Comparison of ENCODE assay signal across 8 mouse cellular contexts in the genomic region with DNA sequence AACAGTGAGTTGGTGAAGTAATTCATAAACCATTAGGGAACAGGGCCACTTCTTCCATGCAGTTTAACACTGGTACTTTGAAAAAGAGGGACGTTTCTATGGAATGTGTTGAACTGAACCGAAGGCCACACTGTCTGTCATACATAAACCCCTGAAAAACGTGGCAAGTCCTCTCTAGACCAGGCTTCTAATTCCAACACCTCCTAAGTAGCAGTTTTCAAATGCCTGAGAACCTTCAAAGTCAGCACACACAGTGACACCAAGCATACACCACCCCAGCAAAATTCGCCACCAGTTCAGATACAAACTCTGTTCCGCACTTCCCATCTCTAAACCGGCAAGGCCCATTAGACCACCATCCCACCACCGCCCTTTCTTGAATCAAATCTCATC. TPM values are rescaled to one million over a fixed set of nuclear protein-coding genes. Genes with fewer than 3 reads are reported as not detected.
DNase-seq lines count a peak whose midpoint lies in the region; ATAC-seq lines count a peak whose summit lies in the region.
"Had no signal": no experiment of that assay in that cellular context is flagged by ENCODE, and none has a peak within 500 bp of the region (broad histone marks: within the 10 kb centered on the region; RNA-seq: fewer than 3 reads in every experiment).

No protein-coding gene starts in this region.

- WGBS in embryonic facial prominence, embryonic 15.5 days, result 3% methylated on average over 7 of the region's 7 CpGs
- WGBS in limb, embryonic 11.5 days, result 8% methylated on average over 7 of the region's 7 CpGs
- 3% methylated on average over 7 of the region's 7 CpGs for WGBS in stomach, embryonic 14.5 days

- DNase-seq in limb, embryonic 11.5 days (ENCODE audit: low spot score), result no peak
- no peak for DNase-seq in cerebellum, adult 9-10 months
- no peak for DNase-seq in left cerebral cortex, postnatal 4 days

- intact Hi-C loops in left cerebral cortex, postnatal 4 days (cut with DNase I), result no loop called here

- peaks cover 41% of the 10 kb centered on the region for H3K36me3 ChIP-seq in megakaryocyte, embryonic 14.5 days (replicated peaks; ENCODE audit: low read length)
- peaks cover 29% of the 10 kb centered on the region for H3K36me3 ChIP-seq in embryonic facial prominence, embryonic 15.5 days
- H3K36me3 ChIP-seq in limb, embryonic 11.5 days (ENCODE audit: control insufficient read depth, insufficient read depth, low read length), result peaks cover 2% of the 10 kb centered on the region; the same call in 1 of the 2 replicates
- peaks cover 22% of the 10 kb centered on the region for H3K36me3 ChIP-seq in stomach, embryonic 14.5 days (ENCODE audit: control insufficient read depth, insufficient read depth, low read length)

- H3K27me3 ChIP-seq in megakaryocyte, embryonic 14.5 days (replicated peaks), result no peaks in the 10 kb centered on the region
- H3K27me3 ChIP-seq in embryonic facial prominence, embryonic 15.5 days, result no peaks in the 10 kb centered on the region
- no peaks in the 10 kb centered on the region for H3K27me3 ChIP-seq in limb, embryonic 11.5 days (ENCODE audit: control insufficient read depth, insufficient read depth, low read length)
- H3K27me3 ChIP-seq in stomach, embryonic 14.5 days (ENCODE audit: control insufficient read depth, insufficient read depth, low read length), result no peaks in the 10 kb centered on the region

- peak overlapping the region; percentile 97 for H3K4me3 ChIP-seq in megakaryocyte, embryonic 14.5 days (replicated peaks)
- H3K4me3 ChIP-seq in embryonic facial prominence, embryonic 15.5 days (replicated peaks), result peak overlapping the region; percentile 92
- H3K4me3 ChIP-seq in limb, embryonic 11.5 days (ENCODE audit: low read depth, low read length), result peak overlapping the region; percentile 95
- peak overlapping the region; percentile 93 for H3K4me3 ChIP-seq in stomach, embryonic 14.5 days (ENCODE audit: low read depth, low read length)

- H3K9me3 ChIP-seq in megakaryocyte, embryonic 14.5 days, result no peaks in the 10 kb centered on the region
- H3K9me3 ChIP-seq in embryonic facial prominence, embryonic 15.5 days (replicated peaks), result no peaks in the 10 kb centered on the region
- H3K9me3 ChIP-seq in limb, embryonic 11.5 days (ENCODE audit: control insufficient read depth, low read length), result no peaks in the 10 kb centered on the region
- no peaks in the 10 kb centered on the region for H3K9me3 ChIP-seq in stomach, embryonic 14.5 days (ENCODE audit: control insufficient read depth, low read depth, low read length)

- H3K4me2 ChIP-seq in embryonic facial prominence, embryonic 15.5 days (replicated peaks), result peak overlapping the region; percentile 60
- H3K4me2 ChIP-seq in limb, embryonic 11.5 days (ENCODE audit: low read depth, severe bottlenecking), result peak overlapping the region; percentile 81
- H3K4me2 ChIP-seq in stomach, embryonic 14.5 days (replicated peaks; ENCODE audit: low read depth, low read length), result peak overlapping the region; percentile 54

- peaks cover 64% of the 10 kb centered on the region for H3K4me1 ChIP-seq in megakaryocyte, embryonic 14.5 days
- peaks cover 25% of the 10 kb centered on the region for H3K4me1 ChIP-seq in embryonic facial prominence, embryonic 15.5 days
- peaks cover 8% of the 10 kb centered on the region; the same call in 1 of the 2 replicates for H3K4me1 ChIP-seq in limb, embryonic 11.5 days (ENCODE audit: control insufficient read depth, insufficient read depth, low read length)
- H3K4me1 ChIP-seq in stomach, embryonic 14.5 days (ENCODE audit: control insufficient read depth, insufficient read depth, low read length), result peaks cover 11% of the 10 kb centered on the region; the same call in 1 of the 2 replicates

- no peak for ATAC-seq in megakaryocyte, adult 5-6 weeks (ENCODE audit: poor library complexity, severe bottlenecking)
- ATAC-seq in embryonic facial prominence, embryonic 15.5 days (ENCODE audit: insufficient number of reproducible peaks, low FRiP score, low TSS enrichment, low read depth), result no peak
- ATAC-seq in limb, embryonic 11.5 days (ENCODE audit: insufficient number of reproducible peaks, low FRiP score, low TSS enrichment, low read depth), result no peak
- no peak for ATAC-seq in stomach, embryonic 14.5 days (ENCODE audit: insufficient number of reproducible peaks, insufficient read depth, low FRiP score, low read depth)

- peak overlapping the region; percentile 91 for H3K9ac ChIP-seq in embryonic facial prominence, embryonic 15.5 days
- H3K9ac ChIP-seq in limb, embryonic 11.5 days (ENCODE audit: low read length), result peak overlapping the region; percentile 86
- H3K9ac ChIP-seq in stomach, embryonic 14.5 days (replicated peaks; ENCODE audit: low read depth, low read length), result peak overlapping the region; percentile 94

- peak overlapping the region; percentile 96 for H3K27ac ChIP-seq in embryonic facial prominence, embryonic 15.5 days (replicated peaks)
- peak overlapping the region; percentile 86; the same call in 1 of the 2 replicates for H3K27ac ChIP-seq in limb, embryonic 11.5 days (replicated peaks; ENCODE audit: low read depth, low read length)
- H3K27ac ChIP-seq in stomach, embryonic 14.5 days (ENCODE audit: low read length), result peak overlapping the region; percentile 95; the same call in 1 of the 2 replicates

RNA-seq across cellular contexts. Expression of a gene that starts 0.8 kb away (rescaled TPM):
- polyA plus RNA-seq in megakaryocyte, embryonic 14.5 days (2012; ENCODE audit: insufficient read depth, low replicate concordance), result 36.7 and 120 TPM in 2 replicates
- 81.3 and 83.9 TPM in 2 replicates for total RNA-seq in megakaryocyte, adult 5-6 weeks (2015)
- total RNA-seq in megakaryocyte, adult 5-6 weeks (2017), result 43.0 and 46.5 TPM in 2 replicates
- 113 and 128 TPM in 2 replicates for polyA plus RNA-seq in embryonic facial prominence, embryonic 15.5 days (2015; fragmentation: Nextera tagmentation; extraction: Ambion mirVana)
- 74.5 and 88.5 TPM in 2 replicates for polyA plus RNA-seq in limb, embryonic 11.5 days (2014; fragmentation: Nextera tagmentation; extraction: Ambion mirVana)
- polyA plus RNA-seq in stomach, embryonic 14.5 days (2014; fragmentation: Nextera tagmentation; extraction: Ambion mirVana), result 88.2 and 88.5 TPM in 2 replicates
- 10 to 100 TPM; 84.5 to 86.0 TPM for total RNA-seq in left cerebral cortex, postnatal 4 days (2021)

RNA-seq across cellular contexts. Expression of a gene that starts 5.2 kb away (rescaled TPM):
- 32.9 and 73.3 TPM in 2 replicates for polyA plus RNA-seq in megakaryocyte, embryonic 14.5 days (2012; ENCODE audit: insufficient read depth, low replicate concordance)
- total RNA-seq in megakaryocyte, adult 5-6 weeks (2015), result 23.4 and 23.8 TPM in 2 replicates
- total RNA-seq in megakaryocyte, adult 5-6 weeks (2017), result 14.7 and 19.1 TPM in 2 replicates
- 29.8 and 31.7 TPM in 2 replicates for polyA plus RNA-seq in embryonic facial prominence, embryonic 15.5 days (2015; fragmentation: Nextera tagmentation; extraction: Ambion mirVana)
- polyA plus RNA-seq in limb, embryonic 11.5 days (2014; fragmentation: Nextera tagmentation; extraction: Ambion mirVana), result 39.8 and 41.9 TPM in 2 replicates
- polyA plus RNA-seq in stomach, embryonic 14.5 days (2014; fragmentation: Nextera tagmentation; extraction: Ambion mirVana), result 34.4 and 36.6 TPM in 2 replicates
- total RNA-seq in left cerebral cortex, postnatal 4 days (2021), result 10 to 100 TPM; 34.6 to 35.4 TPM

RNA-seq across cellular contexts. Expression of a gene that starts 28.0 kb away (rescaled TPM):
- 13.5 TPM in 1 of 2 replicates, not detected in the other for polyA plus RNA-seq in megakaryocyte, embryonic 14.5 days (2012; ENCODE audit: insufficient read depth, low replicate concordance)
- total RNA-seq in megakaryocyte, adult 5-6 weeks (2015), result 7.9 and 8.4 TPM in 2 replicates
- total RNA-seq in megakaryocyte, adult 5-6 weeks (2017), result 12.5 and 16.3 TPM in 2 replicates
- 39.4 and 39.9 TPM in 2 replicates for polyA plus RNA-seq in embryonic facial prominence, embryonic 15.5 days (2015; fragmentation: Nextera tagmentation; extraction: Ambion mirVana)
- polyA plus RNA-seq in limb, embryonic 11.5 days (2014; fragmentation: Nextera tagmentation; extraction: Ambion mirVana), result 39.3 and 41.2 TPM in 2 replicates
- polyA plus RNA-seq in stomach, embryonic 14.5 days (2014; fragmentation: Nextera tagmentation; extraction: Ambion mirVana), result 23.0 and 24.8 TPM in 2 replicates
- total RNA-seq in left cerebral cortex, postnatal 4 days (2021), result 10 to 100 TPM; 23.8 to 26.4 TPM

RNA-seq across cellular contexts. Expression of a gene that starts 38.9 kb away (rescaled TPM):
- not detected in 2 replicates for polyA plus RNA-seq in megakaryocyte, embryonic 14.5 days (2012; ENCODE audit: insufficient read depth, low replicate concordance)
- not detected in 2 replicates for total RNA-seq in megakaryocyte, adult 5-6 weeks (2015)
- not detected in 2 replicates for total RNA-seq in megakaryocyte, adult 5-6 weeks (2017)
- polyA plus RNA-seq in embryonic facial prominence, embryonic 15.5 days (2015; fragmentation: Nextera tagmentation; extraction: Ambion mirVana), result 0.98 and 1.7 TPM in 2 replicates
- polyA plus RNA-seq in limb, embryonic 11.5 days (2014; fragmentation: Nextera tagmentation; extraction: Ambion mirVana), result 0.08 and 0.13 TPM in 2 replicates
- not detected in 2 replicates for polyA plus RNA-seq in stomach, embryonic 14.5 days (2014; fragmentation: Nextera tagmentation; extraction: Ambion mirVana)
- total RNA-seq in left cerebral cortex, postnatal 4 days (2021), result under 1 TPM in 1 of 2 experiments, not detected in 1; 0.16 TPM
- total RNA-seq: neutrophil, adult 5-6 weeks had no signal

RNA-seq across cellular contexts. Expression of a gene that starts 45.7 kb away (rescaled TPM):
- 384 and 644 TPM in 2 replicates for polyA plus RNA-seq in megakaryocyte, embryonic 14.5 days (2012; ENCODE audit: insufficient read depth, low replicate concordance)
- 35.0 and 47.6 TPM in 2 replicates for total RNA-seq in megakaryocyte, adult 5-6 weeks (2015)
- total RNA-seq in megakaryocyte, adult 5-6 weeks (2017), result 36.2 and 36.5 TPM in 2 replicates
- 105 and 106 TPM in 2 replicates for polyA plus RNA-seq in embryonic facial prominence, embryonic 15.5 days (2015; fragmentation: Nextera tagmentation; extraction: Ambion mirVana)
- polyA plus RNA-seq in limb, embryonic 11.5 days (2014; fragmentation: Nextera tagmentation; extraction: Ambion mirVana), result 21.3 and 24.0 TPM in 2 replicates
- 41.5 and 46.4 TPM in 2 replicates for polyA plus RNA-seq in stomach, embryonic 14.5 days (2014; fragmentation: Nextera tagmentation; extraction: Ambion mirVana)
- 100 to 1,000 TPM; 205 to 213 TPM for total RNA-seq in left cerebral cortex, postnatal 4 days (2021)
